Mouse (Mus musculus) midbrain, embryonic 11.5 days (tissue): Measurements from ENCODE around the gene Ppp2r1b. TPM values are rescaled to one million over a fixed set of nuclear protein-coding genes. Genes with fewer than 3 reads are reported as not detected.

Experiments
- ATAC-seq: fragments of 200-750 bp; cut with Nextera tagmentation; 2 replicates; pipeline ENCODE4 v1.8.0; 2017; ENCODE audit warnings: moderate TSS enrichment, moderate library complexity; ENCODE audit not compliant: low FRiP score
- DNase-seq: peaks from one replicate; pipeline ENCODE4 v3.0.0; 2015; ENCODE audit warnings: low spot score; ENCODE audit errors: missing footprints
- H3K27ac ChIP-seq: fragments of 300-500 bp; sonication (generic); 2 replicates; pipeline ENCODE4 v1.5.1; 2014; ENCODE audit warnings: low read depth, low read length
- H3K27me3 ChIP-seq: fragments of 300-500 bp; sonication (generic); 2 replicates; pipeline ENCODE4 v1.6.1; 2014; ENCODE audit warnings: mild to moderate bottlenecking, low read length, moderate library complexity, mixed read lengths; ENCODE audit not compliant: control insufficient read depth, insufficient read depth
- H3K36me3 ChIP-seq: fragments of 300-500 bp; sonication (generic); 2 replicates; pipeline ENCODE4 v1.6.1; 2014; ENCODE audit warnings: mild to moderate bottlenecking, low read length, moderate library complexity, mixed read lengths; ENCODE audit not compliant: control insufficient read depth, insufficient read depth
- H3K4me1 ChIP-seq: fragments of 300-500 bp; sonication (generic); 2 replicates; pipeline ENCODE4 v1.6.1; 2014; ENCODE audit warnings: low read length; ENCODE audit not compliant: control insufficient read depth, insufficient read depth
- H3K4me2 ChIP-seq: fragments of 300-500 bp; sonication (generic); 2 replicates; pipeline ENCODE4 v1.6.1; 2014; ENCODE audit warnings: mild to moderate bottlenecking, moderate library complexity
- H3K4me3 ChIP-seq: fragments of 300-500 bp; sonication (generic); 2 replicates; pipeline ENCODE4 v1.5.1; 2014; ENCODE audit warnings: low read depth, low read length
- H3K9ac ChIP-seq: fragments of 300-500 bp; sonication (generic); 2 replicates; pipeline ENCODE4 v1.6.1; 2014; ENCODE audit warnings: low read length
- H3K9me3 ChIP-seq: fragments of 300-500 bp; sonication (generic); 2 replicates; pipeline ENCODE4 v1.6.1; 2016; ENCODE audit warnings: low read length; ENCODE audit not compliant: control insufficient read depth
- WGBS: fragments of 180-500 bp; shearing (Covaris S2); extraction: QIAGEN DNeasy Blood & Tissue Kit; methylation state at CpG from one replicate; pipeline ENCODE4 v1.1.7; 2014; 5-methylcytosine and 5-hydroxymethylcytosine counted together
- polyA plus RNA-seq: library from polyadenylated mRNA; unstranded; fragments of >200 nt; fragmentation: Nextera tagmentation; extraction: Ambion mirVana; gene quantifications from 2 replicates; pipeline ENCODE4 v1.2.1, GENCODE M21; 2014

Ppp2r1b gene
- 114 and 126 TPM in 2 replicates for polyA plus RNA-seq

GRCm38 (mm10) chr9:50845081-50845480 is at the start of gene Ppp2r1b:
Ppp2r1b (plus strand) TSS chr9:50845301.
- Histone ChIP-seq H3K9me3 (no peaks in the 10 kb centered on the region), H3K36me3 (0 out of 2 replicates have a peak, but pooled peaks cover 2% of the 10 kb centered on the region), H3K4me2 (no peak within 1 kb of the TSS), H3K4me1 (no peaks in the 10 kb centered on the region), H3K9ac (no peak within 1 kb of the TSS), H3K27ac (no peak within 1 kb of the TSS), H3K27me3 (no peaks in the 10 kb centered on the region), H3K4me3 (no peak within 1 kb of the TSS)
- 93% methylated on average over 3 of the region's 3 CpGs for WGBS
- no peak for DNase-seq
- no peak for ATAC-seq

- H3K4me1 ChIP-seq = no peaks in the 10 kb centered on the region
- H3K4me2 ChIP-seq = no peak overlapping the region
- no peak for ATAC-seq
- no peak overlapping the region for H3K9ac ChIP-seq
- 92% methylated on average over 8 of the region's 8 CpGs for WGBS
- H3K9me3 ChIP-seq = no peaks in the 10 kb centered on the region
- no peak overlapping the region for H3K4me3 ChIP-seq
- H3K36me3 ChIP-seq = no peaks in the 10 kb centered on the region; the same call in 1 of the 2 replicates
- no peak overlapping the region for H3K27ac ChIP-seq
- DNase-seq = no peak
- no peaks in the 10 kb centered on the region for H3K27me3 ChIP-seq
Observed at GRCm38 (mm10) chr9:50796776-50797175, 48.3 kb upstream of the Ppp2r1b start.

GRCm38 (mm10) chr9:50797641-50798040 is 47.5 kb upstream of the Ppp2r1b start:
- Histone ChIP-seq H3K9ac (no peak overlapping the region), H3K4me1 (no peaks in the 10 kb centered on the region), H3K4me2 (no peak overlapping the region), H3K27ac (no peak overlapping the region), H3K4me3 (no peak overlapping the region), H3K36me3 (no peaks in the 10 kb centered on the region; the same call in 1 of the 2 replicates), H3K27me3 (no peaks in the 10 kb centered on the region), H3K9me3 (no peaks in the 10 kb centered on the region)
- ATAC-seq (no peak), DNase-seq (peak; percentile 45)
- 94% methylated on average over 7 of the region's 7 CpGs for WGBS

- 88% methylated on average over 5 of the region's 5 CpGs for WGBS
- Histone ChIP-seq H3K9me3 (no peaks in the 10 kb centered on the region), H3K36me3 (no peaks in the 10 kb centered on the region; the same call in 1 of the 2 replicates), H3K9ac (no peak overlapping the region), H3K27ac (no peak overlapping the region), H3K4me1 (no peaks in the 10 kb centered on the region), H3K4me3 (no peak overlapping the region), H3K4me2 (no peak overlapping the region), H3K27me3 (no peaks in the 10 kb centered on the region)
- DNase-seq = no peak
- ATAC-seq = no peak
Observed at GRCm38 (mm10) chr9:50798368-50798767, 46.7 kb upstream of the Ppp2r1b start.

- Histone ChIP-seq H3K9me3 (no peaks in the 10 kb centered on the region), H3K27ac (no peak overlapping the region), H3K4me2 (no peak overlapping the region), H3K36me3 (peaks cover 2% of the 10 kb centered on the region; the same call in 1 of the 2 replicates), H3K9ac (no peak overlapping the region), H3K4me3 (no peak overlapping the region), H3K4me1 (no peaks in the 10 kb centered on the region), H3K27me3 (no peaks in the 10 kb centered on the region)
- ATAC-seq (no peak), DNase-seq (no peak)
- 59% methylated on average over 2 of the region's 2 CpGs for WGBS
Observed at GRCm38 (mm10) chr9:50800985-50801384, 44.1 kb upstream of the Ppp2r1b start.

GRCm38 (mm10) chr9:50803055-50803671 is 41.9 kb upstream of the Ppp2r1b start:
- WGBS = 90% methylated on average over 7 of the region's 7 CpGs
- Histone ChIP-seq H3K4me2 (no peak overlapping the region), H3K36me3 (peaks cover 4% of the 10 kb centered on the region; the same call in 1 of the 2 replicates), H3K9me3 (no peaks in the 10 kb centered on the region), H3K4me1 (no peaks in the 10 kb centered on the region), H3K27ac (no peak overlapping the region), H3K9ac (no peak overlapping the region), H3K4me3 (no peak overlapping the region), H3K27me3 (no peaks in the 10 kb centered on the region)
- no peak for ATAC-seq
- DNase-seq = no peak

- no peak for DNase-seq
- Histone ChIP-seq H3K4me1 (no peaks in the 10 kb centered on the region), H3K27me3 (no peaks in the 10 kb centered on the region), H3K9ac (no peak overlapping the region), H3K4me2 (no peak overlapping the region), H3K36me3 (0 out of 2 replicates have a peak, but pooled peaks cover 4% of the 10 kb centered on the region), H3K9me3 (no peaks in the 10 kb centered on the region), H3K27ac (no peak overlapping the region), H3K4me3 (no peak overlapping the region)
- WGBS = 86% methylated on average over 6 of the region's 6 CpGs
- ATAC-seq = no peak
Observed at GRCm38 (mm10) chr9:50808471-50808870, 36.6 kb upstream of the Ppp2r1b start.

GRCm38 (mm10) chr9:50809146-50809545 is 36.0 kb upstream of the Ppp2r1b start:
- DNase-seq = peak; percentile 44
- Histone ChIP-seq H3K27ac (no peak overlapping the region), H3K4me3 (no peak overlapping the region), H3K4me1 (no peaks in the 10 kb centered on the region), H3K4me2 (no peak overlapping the region), H3K27me3 (no peaks in the 10 kb centered on the region), H3K9ac (no peak overlapping the region), H3K36me3 (peaks cover 6% of the 10 kb centered on the region; the same call in 1 of the 2 replicates), H3K9me3 (no peaks in the 10 kb centered on the region)
- ATAC-seq = no peak
- WGBS = 91% methylated on average over 13 of the region's 13 CpGs

- no peak overlapping the region for H3K4me2 ChIP-seq
- DNase-seq (peak; percentile 54), ATAC-seq (no peak)
- H3K9ac ChIP-seq = no peak overlapping the region
- H3K4me1 ChIP-seq = no peaks in the 10 kb centered on the region
- H3K27me3 ChIP-seq = no peaks in the 10 kb centered on the region
- no peak overlapping the region for H3K4me3 ChIP-seq
- 95% methylated on average over 7 of the region's 7 CpGs for WGBS
- H3K9me3 ChIP-seq = no peaks in the 10 kb centered on the region
- H3K36me3 ChIP-seq = peaks cover 2% of the 10 kb centered on the region; the same call in 1 of the 2 replicates
- H3K27ac ChIP-seq = no peak overlapping the region
Observed at GRCm38 (mm10) chr9:50811187-50811586, 33.9 kb upstream of the Ppp2r1b start.
